Mouse (Mus musculus) cerebellum, postnatal 36 days (tissue): ENCODE measurements at regions not wholly inside any gene's neighbourhood (a gene's known extent, or its start where the extent isn't known, plus 50 kb on each side); places are given as distances from the start of the nearest gene placed in this dataset.

Experiments used
- DNase-seq, 2 experiments: peaks; one replicate each; pipeline ENCODE4 v3.0.0; 2021 to 2022; ENCODE audit warnings: mixed read lengths in 2 of 2

GRCm38 (mm10) chr4:140463296-140463695 is 202.5 kb downstream of the Arhgef10l start:
- no peak for DNase-seq

GRCm38 (mm10) chr4:140461317-140461716 is 204.5 kb downstream of the Arhgef10l start:
- no peak for DNase-seq

GRCm38 (mm10) chr4:140449062-140449461 is 202.5 kb upstream of the Igsf21 start:
- no peak for DNase-seq

GRCm38 (mm10) chr4:140446455-140446854 is 199.9 kb upstream of the Igsf21 start:
- DNase-seq, result no peak

GRCm38 (mm10) chr4:140445931-140446330 is 199.3 kb upstream of the Igsf21 start:
- DNase-seq, result no peak

GRCm38 (mm10) chr4:140443221-140443620 is 196.6 kb upstream of the Igsf21 start:
- no peak for DNase-seq

- DNase-seq, result no peak
These were observed 195.2 kb upstream of the Igsf21 start for GRCm38 (mm10) chr4:140441805-140442204.

GRCm38 (mm10) chr4:140439856-140440255 is 193.3 kb upstream of the Igsf21 start:
- DNase-seq, result no peak

GRCm38 (mm10) chr4:140436030-140436429 is 189.4 kb upstream of the Igsf21 start:
- no peak for DNase-seq

GRCm38 (mm10) chr4:140433744-140434542 is 187.4 kb upstream of the Igsf21 start:
- DNase-seq, result no peak

GRCm38 (mm10) chr4:140432101-140432500 is 185.5 kb upstream of the Igsf21 start:
- no peak for DNase-seq

- DNase-seq, result no peak
These were observed 180.5 kb upstream of the Igsf21 start for GRCm38 (mm10) chr4:140427039-140427438.

GRCm38 (mm10) chr4:140423791-140424190 is 177.2 kb upstream of the Igsf21 start:
- DNase-seq, result no peak

- DNase-seq, result no peak
These were observed 175.5 kb upstream of the Igsf21 start for GRCm38 (mm10) chr4:140421926-140422585.

- DNase-seq, result no peak
These were observed 173.3 kb upstream of the Igsf21 start for GRCm38 (mm10) chr4:140419720-140420412.

GRCm38 (mm10) chr4:140412312-140412930 is 165.8 kb upstream of the Igsf21 start:
- DNase-seq, result no peak

GRCm38 (mm10) chr4:140408446-140408845 is 161.9 kb upstream of the Igsf21 start:
- DNase-seq, result no peak

- no peak for DNase-seq
These were observed 160.3 kb upstream of the Igsf21 start for GRCm38 (mm10) chr4:140406913-140407312.

GRCm38 (mm10) chr4:140405993-140406881 is 159.7 kb upstream of the Igsf21 start:
- DNase-seq, result no peak

GRCm38 (mm10) chr4:140405427-140405826 is 158.8 kb upstream of the Igsf21 start:
- DNase-seq, result no peak

- DNase-seq, result no peak
These were observed 156.5 kb upstream of the Igsf21 start for GRCm38 (mm10) chr4:140403128-140403527.

GRCm38 (mm10) chr4:140402319-140402718 is 155.7 kb upstream of the Igsf21 start:
- no peak for DNase-seq
